Mouse (Mus musculus) E14TG2a.4 (cell line): ENCODE data around the gene Rnf19b.

Experiments
- H3K27me3 ChIP-seq: 2 replicates; pipeline ENCODE4 v1.6.1; 2014; ENCODE audit warnings: low read length, control low read depth; ENCODE audit not compliant: insufficient read depth
- H3K36me3 ChIP-seq: 2 replicates; pipeline ENCODE4 v1.6.1; 2014; ENCODE audit warnings: low read length, control low read depth; ENCODE audit not compliant: insufficient read depth
- H3K4me1 ChIP-seq: replicated peaks from 2 replicates; pipeline ENCODE4 v1.6.1; 2014; ENCODE audit warnings: low read depth, low read length, control low read depth
- H3K4me3 ChIP-seq: replicated peaks from 2 replicates; pipeline ENCODE4 v1.5.1; 2014; ENCODE audit warnings: mild to moderate bottlenecking, low read length
- H3K9me3 ChIP-seq: 2 replicates; pipeline ENCODE4 v1.6.1; 2014; ENCODE audit warnings: low read length, control low read depth
- CTCF ChIP-seq: conservative IDR thresholded peaks from 2 replicates; pipeline ENCODE4 v1.5.1; 2014; ENCODE audit warnings: low read length
- NANOG ChIP-seq: IDR thresholded peaks from 2 replicates; pipeline ENCODE4 v1.6.1; 2014; ENCODE audit warnings: borderline replicate concordance, low read length, mixed read lengths
- POU5F1 ChIP-seq: IDR thresholded peaks from 2 replicates; pipeline ENCODE4 v1.6.1; 2014; ENCODE audit warnings: low read length, borderline replicate concordance

Rnf19b gene

DNA sequence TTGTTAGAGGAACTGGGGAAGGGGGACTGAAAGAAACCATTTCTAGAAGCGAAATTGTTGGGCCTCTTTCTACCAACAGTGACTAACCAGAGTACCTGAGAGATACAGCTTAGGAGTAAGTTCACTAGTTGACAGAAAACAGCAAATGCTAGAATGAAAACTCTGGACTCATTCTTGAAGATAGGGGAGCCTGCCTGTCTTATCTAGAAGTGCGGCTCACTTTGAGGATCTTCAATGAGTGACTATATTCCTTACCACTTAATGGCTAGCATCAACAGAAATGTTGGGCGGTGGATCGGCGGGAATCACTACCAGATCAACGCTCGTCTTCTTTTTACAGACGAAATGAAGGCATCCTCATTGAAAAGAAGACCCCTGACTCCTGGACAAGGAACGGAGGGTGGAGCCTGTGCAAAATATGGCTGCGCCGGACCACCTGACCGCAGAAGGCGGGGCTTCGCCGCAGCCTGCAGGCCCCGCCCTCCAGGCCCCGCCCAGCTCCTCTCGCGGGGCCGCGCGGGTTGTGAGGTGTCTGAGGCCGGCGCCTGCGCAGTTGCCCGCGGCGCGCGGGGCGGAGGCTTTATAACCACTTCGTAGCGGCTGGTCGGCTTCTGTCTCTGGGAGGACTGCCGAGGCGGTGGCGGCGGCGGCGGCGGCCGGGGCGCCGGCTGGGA lies 401 bp upstream of the Rnf19b start:
- no peaks in the 10 kb centered on the region for H3K27me3 ChIP-seq
- H3K36me3 ChIP-seq: peaks cover 42% of the 10 kb centered on the region
- TF ChIP-seq POU5F1 (no peak), NANOG (no peak), CTCF (no peak)
- H3K9me3 ChIP-seq: peaks cover 24% of the 10 kb centered on the region
- H3K4me1 ChIP-seq: peaks cover 47% of the 10 kb centered on the region
- peak overlapping the region; percentile 93 for H3K4me3 ChIP-seq

DNA sequence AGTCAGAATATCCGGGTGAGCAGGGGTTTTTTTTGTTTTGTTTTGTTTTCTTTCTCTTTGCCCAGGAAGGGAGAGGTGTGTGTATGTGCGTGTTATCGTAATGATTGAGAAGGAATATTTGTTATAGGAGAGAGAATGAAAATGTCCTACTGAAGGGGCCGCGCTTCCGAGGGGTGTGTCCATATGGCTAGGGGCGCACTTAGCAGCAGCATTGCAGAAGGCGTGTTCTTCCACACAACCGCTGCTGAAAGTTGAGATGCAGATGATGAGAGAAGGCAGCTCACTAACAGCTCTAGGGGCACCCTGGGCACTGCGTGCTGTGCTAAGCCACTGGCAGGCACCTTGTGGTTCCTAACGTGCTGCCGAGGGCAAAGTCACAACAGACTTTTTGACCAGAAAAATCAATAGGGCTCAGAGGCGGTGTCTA lies 1.1 kb downstream of the Rnf19b start:
- H3K27me3 ChIP-seq: no peaks in the 10 kb centered on the region
- H3K4me3 ChIP-seq: peak overlapping the region; percentile 93
- H3K36me3 ChIP-seq: peaks cover 32% of the 10 kb centered on the region
- peaks cover 9% of the 10 kb centered on the region for H3K9me3 ChIP-seq
- TF ChIP-seq POU5F1 (no peak), CTCF (no peak), NANOG (no peak)
- peaks cover 52% of the 10 kb centered on the region for H3K4me1 ChIP-seq

DNA sequence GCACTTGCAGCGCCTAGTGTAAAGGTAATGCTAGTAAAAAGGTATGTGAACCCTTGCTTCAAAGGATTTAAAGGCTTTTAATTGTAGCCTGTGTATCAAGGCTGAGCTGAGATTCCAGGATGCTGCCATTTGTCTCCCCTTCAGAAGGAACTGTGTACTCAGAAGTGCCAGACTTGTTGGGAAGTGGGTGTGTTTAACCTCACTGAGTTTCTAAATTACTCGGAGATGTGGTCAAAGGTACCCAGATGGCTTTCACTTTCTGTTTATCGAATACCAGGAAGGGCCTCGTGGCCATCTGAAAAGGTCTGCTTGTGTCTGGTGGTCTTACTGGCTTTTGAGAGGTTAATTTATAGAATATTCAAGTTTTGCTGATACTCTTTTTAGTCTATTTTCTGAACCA lies 1.9 kb downstream of the Rnf19b start:
- Histone ChIP-seq H3K9me3 (peaks cover 1% of the 10 kb centered on the region), H3K27me3 (no peaks in the 10 kb centered on the region), H3K36me3 (peaks cover 24% of the 10 kb centered on the region), H3K4me3 (peak overlapping the region; percentile 93; the same call in 1 of the 2 replicates), H3K4me1 (peaks cover 55% of the 10 kb centered on the region)
- TF ChIP-seq POU5F1: no peak
- TF ChIP-seq CTCF: no peak
- TF ChIP-seq NANOG: no peak

DNA sequence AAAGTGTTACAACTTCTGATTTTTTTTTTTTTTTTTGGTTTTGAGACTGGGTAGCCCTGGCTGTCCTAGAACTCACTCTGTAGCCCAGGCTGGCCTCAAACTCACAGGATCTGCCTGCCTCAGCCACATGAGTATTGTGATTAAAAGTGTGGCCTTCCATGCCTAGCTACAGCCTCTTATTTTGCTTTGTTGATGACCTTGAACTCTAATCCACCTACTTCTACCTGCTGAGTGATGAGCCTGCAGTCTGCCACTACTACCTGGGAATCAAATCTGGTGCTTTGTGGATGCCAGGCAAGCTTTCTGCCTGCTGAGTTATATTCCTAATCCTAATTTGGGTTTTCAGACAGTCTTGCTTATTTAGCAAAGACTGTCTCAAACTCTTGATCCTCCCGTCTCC lies 3.4 kb downstream of the Rnf19b start:
- no peaks in the 10 kb centered on the region for H3K27me3 ChIP-seq
- peaks cover 11% of the 10 kb centered on the region for H3K36me3 ChIP-seq
- TF ChIP-seq NANOG (no peak; the same call in 1 of the 2 replicates), POU5F1 (no peak), CTCF (no peak)
- H3K4me1 ChIP-seq: peaks cover 61% of the 10 kb centered on the region
- no peaks in the 10 kb centered on the region for H3K9me3 ChIP-seq
- H3K4me3 ChIP-seq: no peak overlapping the region

DNA sequence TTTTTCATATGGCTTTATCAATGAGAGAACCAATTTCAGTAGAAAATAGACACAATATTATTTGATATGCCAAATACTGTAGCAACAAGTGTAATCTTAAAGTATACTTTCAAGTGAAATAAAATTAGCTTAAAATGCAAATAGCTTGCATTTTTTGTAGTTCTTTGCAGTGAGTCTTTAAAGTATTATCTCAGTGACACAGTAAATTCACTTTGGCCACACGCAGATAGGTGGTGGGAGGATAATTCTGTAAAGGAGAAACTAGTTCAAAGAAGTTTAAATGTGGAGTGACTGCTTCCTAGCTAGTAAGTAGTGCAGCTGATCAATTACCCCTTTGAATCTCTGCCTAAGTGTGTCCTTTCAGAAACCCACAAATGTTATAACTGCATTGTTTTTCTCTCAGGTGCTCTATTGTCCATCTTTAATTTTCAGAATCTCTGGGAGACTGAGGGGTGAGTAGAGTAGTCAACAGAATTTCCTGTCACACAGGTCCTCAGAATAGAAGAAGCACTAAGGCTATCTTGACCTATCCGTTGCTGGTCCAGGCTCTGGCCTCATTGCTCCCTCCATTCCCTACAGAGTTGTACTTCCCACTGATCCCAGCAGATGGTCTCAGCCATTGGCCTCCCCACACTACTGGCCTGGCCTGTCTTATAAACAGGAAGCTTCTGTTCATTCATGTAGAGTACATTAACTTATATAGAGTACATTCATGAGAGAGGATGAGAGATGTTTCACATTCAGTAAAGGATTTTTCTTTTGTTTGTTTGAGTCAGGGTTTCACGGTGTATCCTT lies 4.4 kb downstream of the Rnf19b start:
- peaks cover 64% of the 10 kb centered on the region for H3K4me1 ChIP-seq
- H3K4me3 ChIP-seq: no peak overlapping the region
- TF ChIP-seq POU5F1 (no peak), NANOG (no peak), CTCF (no peak)
- peaks cover 7% of the 10 kb centered on the region for H3K36me3 ChIP-seq
- no peaks in the 10 kb centered on the region for H3K9me3 ChIP-seq
- no peaks in the 10 kb centered on the region for H3K27me3 ChIP-seq

DNA sequence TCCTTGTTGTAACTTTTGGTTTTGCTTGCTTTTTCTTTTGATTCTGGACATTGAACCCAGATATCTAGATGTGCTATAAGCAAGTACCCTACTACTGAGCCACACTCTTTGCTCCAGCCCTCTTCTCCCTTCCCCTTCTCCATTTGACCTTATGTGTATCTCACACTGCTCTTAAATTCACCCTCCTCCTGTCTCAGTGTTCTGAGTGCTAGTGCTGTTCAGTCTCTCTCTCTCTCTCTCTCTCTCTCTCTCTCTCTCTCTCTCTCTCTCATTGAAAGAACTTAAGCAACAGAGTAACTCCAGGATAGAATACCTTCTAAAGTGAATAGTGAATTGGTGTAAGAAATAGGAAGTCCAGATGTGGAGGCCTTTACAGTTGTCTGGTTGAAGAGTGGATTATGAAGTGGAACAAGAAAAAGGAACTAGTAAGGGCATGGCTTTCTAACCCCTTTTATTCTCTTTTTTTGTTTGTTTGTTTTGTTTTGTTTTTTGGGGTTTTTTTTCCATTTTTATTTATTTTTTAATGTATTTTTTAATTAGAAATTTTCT lies 7.7 kb downstream of the Rnf19b start:
- peaks cover 16% of the 10 kb centered on the region for H3K36me3 ChIP-seq
- no peak overlapping the region for H3K4me3 ChIP-seq
- H3K4me1 ChIP-seq: peaks cover 60% of the 10 kb centered on the region
- no peaks in the 10 kb centered on the region for H3K27me3 ChIP-seq
- H3K9me3 ChIP-seq: no peaks in the 10 kb centered on the region
- TF ChIP-seq POU5F1 (no peak), CTCF (no peak), NANOG (no peak)

DNA sequence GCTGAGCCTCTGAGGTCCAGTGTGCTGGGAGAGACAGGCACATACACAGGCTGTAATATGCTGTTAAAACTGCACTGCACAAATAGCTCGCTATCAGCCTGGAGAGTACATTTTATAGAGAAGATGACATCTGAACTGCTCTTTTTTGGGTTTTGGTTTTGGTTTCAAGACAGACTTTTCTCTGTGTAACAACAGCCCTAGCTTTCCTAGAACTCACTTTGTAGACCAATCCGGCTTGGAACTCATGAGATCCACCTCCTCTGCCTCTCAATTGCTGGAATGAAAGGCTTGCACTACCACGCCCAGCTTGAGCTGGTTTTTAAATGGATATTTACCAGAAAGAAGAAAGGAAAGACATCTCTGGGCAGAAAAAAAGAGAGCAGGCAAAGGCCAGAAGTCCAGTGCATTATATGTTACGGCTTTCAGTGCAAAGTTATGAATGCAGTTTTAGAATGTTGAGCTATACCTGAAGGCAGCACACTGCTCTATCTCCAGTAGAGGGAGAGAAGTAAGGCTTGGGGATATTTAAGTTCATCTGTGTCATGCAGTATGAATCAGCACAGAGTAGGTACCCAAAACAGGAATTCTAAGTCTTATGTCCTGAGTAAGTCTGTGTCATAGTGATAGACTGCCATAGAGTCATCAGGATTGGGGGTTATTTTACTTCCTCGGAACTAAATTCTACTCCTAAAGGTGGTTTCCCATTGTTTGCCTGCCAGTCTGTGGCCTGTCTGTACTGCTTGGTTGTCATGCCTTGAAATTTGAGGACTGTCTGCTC lies 9.8 kb downstream of the Rnf19b start:
- Histone ChIP-seq H3K4me3 (no peak overlapping the region), H3K27me3 (no peaks in the 10 kb centered on the region), H3K4me1 (peaks cover 42% of the 10 kb centered on the region), H3K36me3 (peaks cover 26% of the 10 kb centered on the region), H3K9me3 (no peaks in the 10 kb centered on the region)
- TF ChIP-seq POU5F1 (no peak), CTCF (no peak), NANOG (no peak)

DNA sequence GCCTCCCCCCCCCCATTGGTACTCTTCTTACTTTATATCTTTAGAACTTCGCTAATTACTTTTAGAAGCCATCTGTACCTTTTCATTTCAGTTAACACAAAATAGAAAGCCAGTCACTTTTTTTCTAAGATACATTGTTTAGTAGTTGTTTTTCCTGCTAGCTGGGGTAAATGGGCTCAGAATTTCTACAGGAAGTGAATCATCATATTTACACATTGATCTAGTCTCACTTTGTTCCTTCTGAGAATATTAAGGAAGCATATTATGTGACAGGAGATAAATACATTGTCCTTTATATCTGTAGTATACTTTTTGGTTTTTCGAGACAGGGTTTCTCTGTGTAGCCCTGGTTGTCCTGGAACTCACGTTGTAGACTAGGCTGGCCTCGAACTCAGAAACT lies 10.8 kb downstream of the Rnf19b start:
- H3K4me3 ChIP-seq: no peak overlapping the region
- H3K36me3 ChIP-seq: peaks cover 36% of the 10 kb centered on the region
- H3K9me3 ChIP-seq: no peaks in the 10 kb centered on the region
- H3K4me1 ChIP-seq: peaks cover 38% of the 10 kb centered on the region
- no peaks in the 10 kb centered on the region for H3K27me3 ChIP-seq
- no peak for TF ChIP-seq NANOG
- TF ChIP-seq POU5F1: no peak
- no peak for TF ChIP-seq CTCF
